Comparison of ENCODE assay signal across 11 mouse cellular contexts in genomic region chr2:31108186-31108585, GRCm38 (mm10). TPM values are rescaled to one million over a fixed set of nuclear protein-coding genes. Genes with fewer than 3 reads are reported as not detected.
DNase-seq lines count a peak whose midpoint lies in the region; ATAC-seq and TF ChIP-seq lines count a peak whose summit lies in the region.
"Had no signal": no experiment of that assay in that cellular context is flagged by ENCODE, and none has a peak within 500 bp of the region (broad histone marks: within the 10 kb centered on the region; RNA-seq: fewer than 3 reads in every experiment).

No protein-coding gene starts in this region.

- no peak for TF ChIP-seq CTCF in gastrocnemius, adult 2 months (IDR thresholded peaks at IDR 0.05)

- H3K9me3 ChIP-seq in intestine, embryonic 16.5 days (ENCODE audit: control insufficient read depth, low read length), result no peaks in the 10 kb centered on the region
- H3K9me3 ChIP-seq in intestine, embryonic 15.5 days, result no peaks in the 10 kb centered on the region
- H3K9me3 ChIP-seq: midbrain, embryonic 13.5 days had no signal

- no peak for ATAC-seq in intestine, embryonic 16.5 days
- ATAC-seq in intestine, embryonic 15.5 days, result no peak
- ATAC-seq in CD4-positive, CD25-positive, alpha-beta regulatory T cell, adult 4 months, result peak; percentile 89
- ATAC-seq: forebrain, embryonic 14.5 days; midbrain, embryonic 13.5 days had no signal

- H3K4me3 ChIP-seq in gastrocnemius, adult 2 months, result no peak overlapping the region
- no peak overlapping the region for H3K4me3 ChIP-seq in intestine, embryonic 16.5 days (ENCODE audit: low read length)
- H3K4me3 ChIP-seq in intestine, embryonic 15.5 days (replicated peaks), result no peak overlapping the region
- H3K4me3 ChIP-seq in macrophage (ENCODE audit: inconsistent target), result peak overlapping the region; percentile 8; the same call in 1 of the 2 replicates
- H3K4me3 ChIP-seq: midbrain, embryonic 13.5 days had no signal

- WGBS in intestine, embryonic 16.5 days, result 61% methylated on average over 6 of the region's 6 CpGs
- 63% methylated on average over 6 of the region's 6 CpGs for WGBS in intestine, embryonic 15.5 days
- WGBS in macrophage (ENCODE audit: missing documents), result 11% methylated on average over 6 of the region's 6 CpGs

- no peak for DNase-seq in gastrocnemius, adult 2 months
- no peak for DNase-seq in gastrocnemius, adult 18-20 months (ENCODE audit: low spot score)
- DNase-seq in testis, postnatal 14 days (ENCODE audit: low spot score), result no peak
- DNase-seq in cerebellum, adult 18-20 months, result no peak
- DNase-seq: spleen, adult 18-20 months had no signal

- intact Hi-C loops in gastrocnemius, adult 2 months (cut with DNase I), result no loop called here

- H3K36me3 ChIP-seq in intestine, embryonic 16.5 days (ENCODE audit: control insufficient read depth, insufficient read depth, low read length), result no peaks in the 10 kb centered on the region
- H3K36me3 ChIP-seq in intestine, embryonic 15.5 days, result no peaks in the 10 kb centered on the region
- H3K36me3 ChIP-seq in macrophage (ENCODE audit: inconsistent target), result peaks cover 12% of the 10 kb centered on the region; the same call in 1 of the 2 replicates
- H3K36me3 ChIP-seq: midbrain, embryonic 13.5 days had no signal

- peak overlapping the region; percentile 1; the same call in 1 of the 2 replicates for H3K27ac ChIP-seq in gastrocnemius, adult 2 months
- peak overlapping the region; percentile 78 for H3K27ac ChIP-seq in intestine, embryonic 16.5 days (ENCODE audit: low read length)
- H3K27ac ChIP-seq in intestine, embryonic 15.5 days, result no peak overlapping the region; the same call in 1 of the 2 replicates
- peak overlapping the region; percentile 94 for H3K27ac ChIP-seq in macrophage
- H3K27ac ChIP-seq: midbrain, embryonic 13.5 days had no signal

- H3K9ac ChIP-seq in intestine, embryonic 16.5 days (ENCODE audit: low read depth, low read length), result no peak overlapping the region
- no peak overlapping the region for H3K9ac ChIP-seq in intestine, embryonic 15.5 days
- H3K9ac ChIP-seq: midbrain, embryonic 13.5 days had no signal

- no peaks in the 10 kb centered on the region for H3K27me3 ChIP-seq in intestine, embryonic 16.5 days (replicated peaks; ENCODE audit: control insufficient read depth, insufficient read depth, low read length)
- no peaks in the 10 kb centered on the region for H3K27me3 ChIP-seq in intestine, embryonic 15.5 days (replicated peaks)
- H3K27me3 ChIP-seq: midbrain, embryonic 13.5 days had no signal

- H3K79me2 ChIP-seq in macrophage (ENCODE audit: inconsistent target), result peaks cover 99% of the 10 kb centered on the region

- peaks cover 30% of the 10 kb centered on the region for H3K4me1 ChIP-seq in intestine, embryonic 16.5 days (ENCODE audit: control insufficient read depth, insufficient read depth, low read length)
- H3K4me1 ChIP-seq in intestine, embryonic 15.5 days (replicated peaks), result peaks cover 27% of the 10 kb centered on the region

- no peak overlapping the region for H3K4me2 ChIP-seq in intestine, embryonic 16.5 days (ENCODE audit: low read depth, low read length)
- no peak overlapping the region for H3K4me2 ChIP-seq in intestine, embryonic 15.5 days (replicated peaks)
- H3K4me2 ChIP-seq: midbrain, embryonic 13.5 days had no signal

RNA-seq across cellular contexts. Expression of gene Fnbp1, which starts 33.6 kb away (rescaled TPM):
- total RNA-seq in gastrocnemius, adult 2 months (2021), result 10 to 100 TPM in 1 of 2 experiments, 1 to 10 TPM in 1; 7.9 to 13.2 TPM
- total RNA-seq in gastrocnemius, adult 18-20 months (2021), result 10 to 100 TPM in 1 of 2 experiments, 1 to 10 TPM in 1; 9.2 to 11.9 TPM
- polyA plus RNA-seq in intestine, embryonic 16.5 days (2015; fragmentation: Nextera tagmentation; extraction: Ambion mirVana), result 19.0 and 21.1 TPM in 2 replicates
- 22.7 and 27.3 TPM in 2 replicates for polyA plus RNA-seq in intestine, embryonic 15.5 days (2015; fragmentation: Nextera tagmentation; extraction: Ambion mirVana)
- polyA plus RNA-seq in CD4-positive, CD25-positive, alpha-beta regulatory T cell, adult 4 months (2017; shearing (Covaris generic)), result 10 to 100 TPM; 78.2 to 90.0 TPM
- total RNA-seq in macrophage (2018; cell fraction: chromatin; rRNA removed), result 100 to 1,000 TPM; 230 to 652 (median 349) TPM
- 10 to 100 TPM; 45.7 to 98.1 (median 65.6) TPM for total RNA-seq in macrophage (2018; cell fraction: cytosol; rRNA removed)
- 100 to 1,000 TPM; 117 to 400 (median 216) TPM for total RNA-seq in macrophage (2018; cell fraction: nucleus; rRNA removed)
- 77.2 to 118 TPM (median 110 TPM) in 3 replicates for polyA plus RNA-seq in macrophage (2018)

RNA-seq across cellular contexts. Expression of gene Gpr107, which starts 43.9 kb away (rescaled TPM):
- total RNA-seq in gastrocnemius, adult 2 months (2021), result 10 to 100 TPM; 24.5 to 29.0 TPM
- total RNA-seq in gastrocnemius, adult 18-20 months (2021), result 10 to 100 TPM; 21.7 to 23.4 TPM
- polyA plus RNA-seq in intestine, embryonic 16.5 days (2015; fragmentation: Nextera tagmentation; extraction: Ambion mirVana), result 30.4 and 32.5 TPM in 2 replicates
- 30.0 and 31.1 TPM in 2 replicates for polyA plus RNA-seq in intestine, embryonic 15.5 days (2015; fragmentation: Nextera tagmentation; extraction: Ambion mirVana)
- polyA plus RNA-seq in CD4-positive, CD25-positive, alpha-beta regulatory T cell, adult 4 months (2017; shearing (Covaris generic)), result 10 to 100 TPM; 56.6 to 60.7 TPM
- 100 to 1,000 TPM; 139 to 319 (median 251) TPM for total RNA-seq in macrophage (2018; cell fraction: chromatin; rRNA removed)
- 10 to 100 TPM; 30.7 to 54.7 (median 44.4) TPM for total RNA-seq in macrophage (2018; cell fraction: cytosol; rRNA removed)
- total RNA-seq in macrophage (2018; cell fraction: nucleus; rRNA removed), result 100 to 1,000 TPM in 15 of 26 experiments, 10 to 100 TPM in 11; 80.4 to 185 (median 108) TPM
- 44.0 to 60.9 TPM (median 45.0 TPM) in 3 replicates for polyA plus RNA-seq in macrophage (2018)
